Comparison of ENCODE assay signal across 8 mouse cellular contexts in the genomic region with DNA sequence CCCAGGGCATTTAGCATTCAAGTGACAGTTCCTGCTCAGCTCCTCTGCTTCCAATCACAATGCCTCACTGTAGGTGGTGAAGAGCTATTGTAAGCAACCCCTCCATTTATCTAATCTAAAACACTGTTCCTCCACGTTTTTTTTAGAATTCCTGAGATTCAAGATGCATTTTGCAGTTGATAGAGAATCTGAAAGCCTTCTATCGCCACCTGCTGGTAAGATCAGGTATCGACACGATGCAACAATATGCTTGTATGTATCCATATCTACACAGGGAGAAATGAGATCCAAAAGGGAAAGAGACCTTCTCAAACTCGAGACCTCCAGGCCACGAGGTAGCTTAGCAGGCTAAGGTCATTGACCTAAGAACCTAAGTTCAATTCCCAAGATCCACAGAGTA. TPM values are rescaled to one million over a fixed set of nuclear protein-coding genes. Genes with fewer than 3 reads are reported as not detected.
DNase-seq lines count a peak whose midpoint lies in the region; ATAC-seq and TF ChIP-seq lines count a peak whose summit lies in the region.

No protein-coding gene starts in this region.

- WGBS in thymus, adult 2 months: 2% methylated on average over 6 of the region's 6 CpGs
- WGBS in intestine, postnatal 0 days: 1% methylated on average over 6 of the region's 6 CpGs

- peak; percentile 76 for DNase-seq in thymus, adult 2 months
- no peak for DNase-seq in thymus, adult 18-20 months
- DNase-seq in brain, embryonic 14.5 days (ENCODE audit: low read depth): peak; percentile 90
- peak; percentile 52 for DNase-seq in fibroblast of lung, adult 2 months (ENCODE audit: low read depth)
- DNase-seq in left cerebral cortex, postnatal 36 days (ENCODE audit: low spot score in 2 of 2): peak; percentile 65 to 80
- DNase-seq in ovary, postnatal 36 days (ENCODE audit: low spot score): peak; percentile 57
- DNase-seq in urinary bladder, postnatal 10 days (ENCODE audit: low spot score): peak; percentile 33

- no peak overlapping the region for H3K4me3 ChIP-seq in thymus, adult 2 months (ENCODE audit: control insufficient read depth, insufficient read depth, low read length)
- H3K4me3 ChIP-seq in intestine, postnatal 0 days (ENCODE audit: low read depth, low read length): no peak overlapping the region

- no peak overlapping the region for H3K9ac ChIP-seq in intestine, postnatal 0 days (ENCODE audit: low read depth, low read length)

- intact Hi-C loops in left cerebral cortex, postnatal 36 days (cut with DNase I): loop anchor here (2.0 kb wide), 2 partner anchors 53 to 105 kb away; no protein-coding TSS in a partner anchor

- H3K27me3 ChIP-seq in thymus, adult 2 months (ENCODE audit: control insufficient read depth, insufficient read depth, low read length): no peaks in the 10 kb centered on the region
- no peaks in the 10 kb centered on the region for H3K27me3 ChIP-seq in intestine, postnatal 0 days (replicated peaks; ENCODE audit: control insufficient read depth, insufficient read depth, low read length)

- H3K4me2 ChIP-seq in intestine, postnatal 0 days (replicated peaks; ENCODE audit: low read depth): no peak overlapping the region

- H3K27ac ChIP-seq in thymus, adult 2 months (ENCODE audit: control insufficient read depth, insufficient read depth, low read length): no peak overlapping the region
- no peak overlapping the region for H3K27ac ChIP-seq in intestine, postnatal 0 days (ENCODE audit: low read depth, low read length)

- peaks cover 9% of the 10 kb centered on the region; the same call in 1 of the 2 replicates for H3K36me3 ChIP-seq in thymus, adult 2 months (ENCODE audit: control insufficient read depth, insufficient read depth, low read length)
- H3K36me3 ChIP-seq in intestine, postnatal 0 days (ENCODE audit: control insufficient read depth, insufficient read depth): peaks cover 34% of the 10 kb centered on the region

- H3K4me1 ChIP-seq in thymus, adult 2 months (replicated peaks; ENCODE audit: control insufficient read depth, insufficient read depth, low read length): no peaks in the 10 kb centered on the region
- H3K4me1 ChIP-seq in intestine, postnatal 0 days (replicated peaks; ENCODE audit: control insufficient read depth, insufficient read depth, low read length): no peaks in the 10 kb centered on the region

- peak; percentile 34; the same call in 1 of the 2 replicates for ATAC-seq in intestine, postnatal 0 days

- no peak for TF ChIP-seq POLR2A in thymus, adult 2 months (IDR thresholded peaks at IDR 0.05; ENCODE audit: control insufficient read depth, extremely low read depth, insufficient read depth, low read length, poor library complexity)
- no peak for TF ChIP-seq POLR2A in brain, embryonic 14.5 days (IDR thresholded peaks at IDR 0.05; ENCODE audit: borderline replicate concordance, extremely low read depth, insufficient read depth, insufficient read length, poor library complexity, severe bottlenecking)

- H3K9me3 ChIP-seq in intestine, postnatal 0 days (ENCODE audit: control insufficient read depth): no peaks in the 10 kb centered on the region

- TF ChIP-seq CTCF in thymus, adult 2 months (IDR thresholded peaks at IDR 0.05; ENCODE audit: borderline replicate concordance, control insufficient read depth, extremely low read depth, insufficient read depth, low read length, poor library complexity): no peak
- TF ChIP-seq CTCF in brain, embryonic 14.5 days (IDR thresholded peaks at IDR 0.05; ENCODE audit: borderline replicate concordance, extremely low read depth, insufficient read depth, insufficient read length): peak; percentile 66
- TF ChIP-seq CTCF in intestine, postnatal 0 days (IDR thresholded peaks at IDR 0.05; ENCODE audit: low read depth): peak; percentile 95

RNA-seq across cellular contexts. Expression of gene Tnip1, which starts 21.4 kb away (rescaled TPM):
- 114 and 121 TPM in 2 replicates for polyA plus RNA-seq in thymus, adult 2 months (2012; rRNA removed)
- polyA plus RNA-seq in brain, embryonic 14.5 days (2012; rRNA removed): 13.3 and 16.0 TPM in 2 replicates
- polyA plus RNA-seq in intestine, postnatal 0 days (2015; fragmentation: Nextera tagmentation; extraction: Ambion mirVana): 29.9 and 30.3 TPM in 2 replicates
- total RNA-seq in left cerebral cortex, postnatal 36 days (2021): 10 to 100 TPM; 37.5 to 42.0 TPM

RNA-seq across cellular contexts. Expression of gene Anxa6, which starts 49.2 kb away (rescaled TPM):
- 121 and 130 TPM in 2 replicates for polyA plus RNA-seq in thymus, adult 2 months (2012; rRNA removed)
- polyA plus RNA-seq in brain, embryonic 14.5 days (2012; rRNA removed): 33.2 and 47.6 TPM in 2 replicates
- 86.9 and 89.2 TPM in 2 replicates for polyA plus RNA-seq in intestine, postnatal 0 days (2015; fragmentation: Nextera tagmentation; extraction: Ambion mirVana)
- 10 to 100 TPM; 87.1 to 88.9 TPM for total RNA-seq in left cerebral cortex, postnatal 36 days (2021)

Comparison
In these comparisons a context has a peak if more than half of its experiments do, and no peak if none do; other contexts are left out.
1. DNase-seq: peak in thymus, adult 2 months (single experiment), brain, embryonic 14.5 days (single experiment), fibroblast of lung, adult 2 months (single experiment), left cerebral cortex, postnatal 36 days (2 of 2), ovary, postnatal 36 days (single experiment) and urinary bladder, postnatal 10 days (single experiment); none in thymus, adult 18-20 months (0 of 2).